Mouse (Mus musculus) C2C12 (cell line): ENCODE data around the gene Kctd6.

Source experiments
- CEBPB ChIP-seq: IDR thresholded peaks from one replicate; pipeline ENCODE4 v1.6.1; 2011; ENCODE audit warnings: low read depth, mild to moderate bottlenecking, control low read depth, moderate library complexity
- CTCF ChIP-seq: IDR thresholded peaks from one replicate; pipeline ENCODE4 v1.5.1; 2011; ENCODE audit not compliant: control insufficient read depth, insufficient read depth, insufficient read length
- MYOD1 ChIP-seq: IDR thresholded peaks from one replicate; pipeline ENCODE4 v1.6.1; 2011; ENCODE audit warnings: low read depth; ENCODE audit not compliant: control insufficient read depth, insufficient read length
- MYOG ChIP-seq: IDR thresholded peaks from one replicate; pipeline ENCODE4 v1.6.1; 2011; ENCODE audit not compliant: control insufficient read depth, insufficient read length; ENCODE audit errors: extremely low read depth
- USF1 ChIP-seq: IDR thresholded peaks from one replicate; pipeline ENCODE4 v1.6.1; 2011; ENCODE audit warnings: low read depth, mild to moderate bottlenecking, control low read depth, moderate library complexity

- TF ChIP-seq CTCF (no peak), MYOD1 (no peak), MYOG (no peak), CEBPB (no peak), USF1 (no peak)
Observed at GRCm38 (mm10) chr14:8256072-8256471, 42.1 kb downstream of the Kctd6 start.
